Mouse (Mus musculus): ENCODE data around the gene Ext2.

DNA sequence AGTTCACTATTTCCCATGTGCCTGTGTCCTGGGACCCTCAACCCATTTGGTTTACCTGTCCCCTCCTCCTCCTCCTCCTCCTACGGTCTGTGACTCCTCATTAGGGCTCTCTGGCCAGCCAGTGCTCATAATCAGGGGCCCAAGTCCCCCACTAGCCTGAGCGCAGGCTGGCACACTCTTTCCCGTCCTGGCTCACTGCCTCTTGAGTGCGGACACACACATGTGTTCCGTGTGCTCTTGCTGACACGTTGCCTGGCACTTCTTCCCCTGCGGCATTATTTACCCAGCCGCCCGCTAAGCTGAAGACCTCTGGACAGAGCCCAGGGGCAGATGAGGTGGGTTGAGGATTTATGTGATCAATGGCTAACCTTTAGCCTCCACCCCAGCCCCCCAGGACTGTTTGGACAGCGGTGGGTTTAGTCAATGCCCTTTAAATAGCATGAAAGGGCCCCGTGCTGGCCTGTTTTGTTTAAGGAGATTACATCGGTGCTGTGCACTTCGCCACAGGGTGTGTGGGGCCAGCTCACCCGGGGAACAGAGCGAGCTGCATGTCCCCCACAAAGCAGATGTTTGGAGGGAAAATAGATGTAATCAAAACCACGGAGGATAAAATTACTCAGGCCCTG lies 160.0 kb downstream of the Ext2 start:
- no peak for TF ChIP-seq CTCF (IDR thresholded peaks at IDR 0.05; ENCODE audit: control insufficient read depth, insufficient read depth, low read length)
- TF ChIP-seq POLR2A (IDR thresholded peaks at IDR 0.05; ENCODE audit: borderline replicate concordance, control insufficient read depth, low read depth, low read length) = no peak

Data from bone marrow, adult 2 months (tissue).